Mouse (Mus musculus): ENCODE measurements at regions not wholly inside any gene's neighbourhood (a gene's known extent, or its start where the extent isn't known, plus 50 kb on each side); places are given as distances from the start of the nearest gene placed in this dataset.

GRCm38 (mm10) chr12:12676676-12677075, 265.0 kb downstream of the Mycn start:
- no peak overlapping the region for H3K4me2 ChIP-seq (ENCODE audit: low read depth, low read length)
- H3K9me3 ChIP-seq (ENCODE audit: control insufficient read depth, low read length): no peaks in the 10 kb centered on the region
- no peak for ATAC-seq (ENCODE audit: low read depth)
- no peaks in the 10 kb centered on the region for H3K36me3 ChIP-seq (ENCODE audit: control insufficient read depth, insufficient read depth, low read length)
- peaks cover 8% of the 10 kb centered on the region for H3K4me1 ChIP-seq (replicated peaks; ENCODE audit: control insufficient read depth, insufficient read depth, low read length)
- H3K9ac ChIP-seq (ENCODE audit: low read length): no peak overlapping the region
- WGBS: 45% methylated on average over 9 of the region's 9 CpGs
- no peak overlapping the region for H3K4me3 ChIP-seq (ENCODE audit: low read length)
- no peak overlapping the region for H3K27ac ChIP-seq (ENCODE audit: low read length)
- H3K27me3 ChIP-seq (ENCODE audit: control insufficient read depth, insufficient read depth, low read depth, low read length): no peaks in the 10 kb centered on the region

- peak; percentile 98 for ATAC-seq (ENCODE audit: low read depth)
These were observed 271.8 kb downstream of the Mycn start for GRCm38 (mm10) chr12:12669931-12670330.

GRCm38 (mm10) chr12:12668919-12669318, 272.8 kb downstream of the Mycn start:
- ATAC-seq (ENCODE audit: low read depth): no peak
- Histone ChIP-seq H3K4me3 (ENCODE audit: low read length) (no peak overlapping the region), H3K4me2 (ENCODE audit: low read depth, low read length) (no peak overlapping the region), H3K9me3 (ENCODE audit: control insufficient read depth, low read length) (no peaks in the 10 kb centered on the region), H3K4me1 (replicated peaks; ENCODE audit: control insufficient read depth, insufficient read depth, low read length) (peaks cover 9% of the 10 kb centered on the region; the same call in 1 of the 2 replicates), H3K27ac (ENCODE audit: low read length) (no peak overlapping the region), H3K9ac (ENCODE audit: low read length) (no peak overlapping the region), H3K36me3 (ENCODE audit: control insufficient read depth, insufficient read depth, low read length) (no peaks in the 10 kb centered on the region), H3K27me3 (ENCODE audit: control insufficient read depth, insufficient read depth, low read depth, low read length) (no peaks in the 10 kb centered on the region)
- 72% methylated on average over 4 of the region's 4 CpGs for WGBS

More at GRCm38 (mm10) chr12:12669931-12670330, 271.8 kb downstream of the Mycn start:
- H3K4me3 ChIP-seq (ENCODE audit: low read length): no peak overlapping the region
- peaks cover 9% of the 10 kb centered on the region; the same call in 1 of the 2 replicates for H3K4me1 ChIP-seq (replicated peaks; ENCODE audit: control insufficient read depth, insufficient read depth, low read length)
- H3K4me2 ChIP-seq (ENCODE audit: low read depth, low read length): peak overlapping the region; percentile 6; the same call in 1 of the 2 replicates
- H3K36me3 ChIP-seq (ENCODE audit: control insufficient read depth, insufficient read depth, low read length): no peaks in the 10 kb centered on the region
- H3K9ac ChIP-seq (ENCODE audit: low read length): no peak overlapping the region
- 23% methylated on average over 5 of the region's 5 CpGs for whole genome bisulfite sequencing
- no peaks in the 10 kb centered on the region for H3K27me3 ChIP-seq (ENCODE audit: control insufficient read depth, insufficient read depth, low read depth, low read length)
- H3K27ac ChIP-seq (ENCODE audit: low read length): 0 out of 2 replicates have a peak overlapping the region, but pooled peaks have one; percentile 24
- no peaks in the 10 kb centered on the region for H3K9me3 ChIP-seq (ENCODE audit: control insufficient read depth, low read length)

GRCm38 (mm10) chr12:12655611-12656010, 286.1 kb downstream of the Mycn start:
- Histone ChIP-seq H3K27me3 (ENCODE audit: control insufficient read depth, insufficient read depth, low read depth, low read length) (no peaks in the 10 kb centered on the region), H3K4me3 (ENCODE audit: low read length) (no peak overlapping the region), H3K9me3 (ENCODE audit: control insufficient read depth, low read length) (no peaks in the 10 kb centered on the region), H3K27ac (ENCODE audit: low read length) (no peak overlapping the region), H3K4me2 (ENCODE audit: low read depth, low read length) (no peak overlapping the region), H3K36me3 (ENCODE audit: control insufficient read depth, insufficient read depth, low read length) (no peaks in the 10 kb centered on the region), H3K9ac (ENCODE audit: low read length) (no peak overlapping the region), H3K4me1 (replicated peaks; ENCODE audit: control insufficient read depth, insufficient read depth, low read length) (peaks cover 3% of the 10 kb centered on the region; the same call in 1 of the 2 replicates)
- WGBS: 80% methylated on average over 8 of the region's 8 CpGs
- ATAC-seq (ENCODE audit: low read depth): no peak

GRCm38 (mm10) chr12:12655184-12655583, 286.5 kb downstream of the Mycn start:
- ATAC-seq (ENCODE audit: low read depth): no peak

GRCm38 (mm10) chr12:12652361-12652760, 289.4 kb downstream of the Mycn start:
- ATAC-seq (ENCODE audit: low read depth): peak; percentile 28; the same call in 1 of the 2 replicates
- Histone ChIP-seq H3K4me1 (replicated peaks; ENCODE audit: control insufficient read depth, insufficient read depth, low read length) (peaks cover 3% of the 10 kb centered on the region; the same call in 1 of the 2 replicates), H3K9me3 (ENCODE audit: control insufficient read depth, low read length) (no peaks in the 10 kb centered on the region), H3K9ac (ENCODE audit: low read length) (no peak overlapping the region), H3K27ac (ENCODE audit: low read length) (no peak overlapping the region), H3K4me3 (ENCODE audit: low read length) (no peak overlapping the region), H3K36me3 (ENCODE audit: control insufficient read depth, insufficient read depth, low read length) (no peaks in the 10 kb centered on the region), H3K27me3 (ENCODE audit: control insufficient read depth, insufficient read depth, low read depth, low read length) (no peaks in the 10 kb centered on the region), H3K4me2 (ENCODE audit: low read depth, low read length) (no peak overlapping the region)
- 35% methylated on average over 7 of the region's 7 CpGs for WGBS

More at GRCm38 (mm10) chr12:12655184-12655583, 286.5 kb downstream of the Mycn start:
- 47% methylated on average over 10 of the region's 10 CpGs for WGBS
- no peak overlapping the region for H3K4me2 ChIP-seq (ENCODE audit: low read depth, low read length)
- peaks cover 3% of the 10 kb centered on the region; the same call in 1 of the 2 replicates for H3K4me1 ChIP-seq (replicated peaks; ENCODE audit: control insufficient read depth, insufficient read depth, low read length)
- H3K4me3 ChIP-seq (ENCODE audit: low read length): no peak overlapping the region
- H3K9ac ChIP-seq (ENCODE audit: low read length): no peak overlapping the region
- no peaks in the 10 kb centered on the region for H3K9me3 ChIP-seq (ENCODE audit: control insufficient read depth, low read length)
- no peaks in the 10 kb centered on the region for H3K36me3 ChIP-seq (ENCODE audit: control insufficient read depth, insufficient read depth, low read length)
- no peak overlapping the region for H3K27ac ChIP-seq (ENCODE audit: low read length)
- no peaks in the 10 kb centered on the region for H3K27me3 ChIP-seq (ENCODE audit: control insufficient read depth, insufficient read depth, low read depth, low read length)

GRCm38 (mm10) chr12:12650309-12650708, 291.4 kb downstream of the Mycn start:
- Histone ChIP-seq H3K4me2 (ENCODE audit: low read depth, low read length) (no peak overlapping the region), H3K27me3 (ENCODE audit: control insufficient read depth, insufficient read depth, low read depth, low read length) (no peaks in the 10 kb centered on the region), H3K9ac (ENCODE audit: low read length) (no peak overlapping the region), H3K9me3 (ENCODE audit: control insufficient read depth, low read length) (no peaks in the 10 kb centered on the region), H3K27ac (ENCODE audit: low read length) (no peak overlapping the region), H3K36me3 (ENCODE audit: control insufficient read depth, insufficient read depth, low read length) (no peaks in the 10 kb centered on the region), H3K4me3 (ENCODE audit: low read length) (no peak overlapping the region), H3K4me1 (replicated peaks; ENCODE audit: control insufficient read depth, insufficient read depth, low read length) (peaks cover 9% of the 10 kb centered on the region; the same call in 1 of the 2 replicates)
- WGBS: 89% methylated on average over 1 of the region's 1 CpGs
- ATAC-seq (ENCODE audit: low read depth): no peak

GRCm38 (mm10) chr12:12647467-12647866, 294.2 kb downstream of the Mycn start:
- H3K36me3 ChIP-seq (ENCODE audit: control insufficient read depth, insufficient read depth, low read length): no peaks in the 10 kb centered on the region
- H3K9me3 ChIP-seq (ENCODE audit: control insufficient read depth, low read length): no peaks in the 10 kb centered on the region
- peak; percentile 68; the same call in 1 of the 2 replicates for ATAC-seq (ENCODE audit: low read depth)
- H3K27ac ChIP-seq (ENCODE audit: low read length): no peak overlapping the region
- WGBS: 44% methylated on average over 6 of the region's 6 CpGs
- peaks cover 10% of the 10 kb centered on the region; the same call in 1 of the 2 replicates for H3K4me1 ChIP-seq (replicated peaks; ENCODE audit: control insufficient read depth, insufficient read depth, low read length)
- H3K9ac ChIP-seq (ENCODE audit: low read length): no peak overlapping the region
- no peak overlapping the region for H3K4me3 ChIP-seq (ENCODE audit: low read length)
- no peak overlapping the region for H3K4me2 ChIP-seq (ENCODE audit: low read depth, low read length)
- H3K27me3 ChIP-seq (ENCODE audit: control insufficient read depth, insufficient read depth, low read depth, low read length): no peaks in the 10 kb centered on the region

GRCm38 (mm10) chr12:12645183-12645582, 296.5 kb downstream of the Mycn start:
- 78% methylated on average over 4 of the region's 4 CpGs for WGBS
- ATAC-seq (ENCODE audit: low read depth): no peak

More at GRCm38 (mm10) chr12:12645183-12645582, 296.5 kb downstream of the Mycn start:
- H3K4me2 ChIP-seq (ENCODE audit: low read depth, low read length): no peak overlapping the region
- no peak overlapping the region for H3K4me3 ChIP-seq (ENCODE audit: low read length)
- H3K27me3 ChIP-seq (ENCODE audit: control insufficient read depth, insufficient read depth, low read depth, low read length): no peaks in the 10 kb centered on the region
- H3K4me1 ChIP-seq (replicated peaks; ENCODE audit: control insufficient read depth, insufficient read depth, low read length): peaks cover 7% of the 10 kb centered on the region; the same call in 1 of the 2 replicates
- no peak overlapping the region for H3K9ac ChIP-seq (ENCODE audit: low read length)
- H3K9me3 ChIP-seq (ENCODE audit: control insufficient read depth, low read length): no peaks in the 10 kb centered on the region
- H3K27ac ChIP-seq (ENCODE audit: low read length): no peak overlapping the region
- H3K36me3 ChIP-seq (ENCODE audit: control insufficient read depth, insufficient read depth, low read length): no peaks in the 10 kb centered on the region

Data from lung, embryonic 16.5 days (tissue).